Mouse (Mus musculus) macrophage (primary cell): ENCODE measurements around the gene Pde5a. TPM values are rescaled to one million over a fixed set of nuclear protein-coding genes. Genes with fewer than 3 reads are reported as not detected.

Source experiments
- H3K27ac ChIP-seq: fragments of 350-480 bp; formaldehyde crosslinking; 2 replicates; pipeline ENCODE4 v1.9.0; 2021
- H3K36me3 ChIP-seq: fragments of 350-480 bp; formaldehyde crosslinking; 2 replicates; pipeline ENCODE4 v1.9.0; 2021; ENCODE audit errors: inconsistent target
- H3K4me3 ChIP-seq: fragments of 350-480 bp; formaldehyde crosslinking; 2 replicates; pipeline ENCODE4 v1.9.0; 2021; ENCODE audit errors: inconsistent target
- H3K79me2 ChIP-seq: fragments of 350-480 bp; formaldehyde crosslinking; 2 replicates; pipeline ENCODE4 v1.9.0; 2021; ENCODE audit errors: inconsistent target
- WGBS: methylation state at CpG from one replicate; pipeline ENCODE4 v1.1.7; 2026; ENCODE audit warnings: inconsistent platforms; ENCODE audit not compliant: missing documents; 5-methylcytosine and 5-hydroxymethylcytosine counted together
- polyA plus RNA-seq: library from polyadenylated mRNA; stranded (reverse); fragments of 250-400 nt; gene quantifications from 3 replicates; pipeline ENCODE4 v1.2.4, GENCODE M21; 2018; ENCODE audit warnings: inconsistent platforms

The Pde5a gene
- polyA plus RNA-seq, 1 experiment from 2014 or later = 0.46 TPM

GRCm38 (mm10) chr3:122800553-122801435, 72.0 kb downstream of the Pde5a start:
- Histone ChIP-seq H3K79me2 (no peaks in the 10 kb centered on the region), H3K4me3 (no peak overlapping the region), H3K36me3 (no peaks in the 10 kb centered on the region), H3K27ac (no peak overlapping the region)
- WGBS = 89% methylated on average over 10 of the region's 10 CpGs

GRCm38 (mm10) chr3:122801436-122802221, 72.9 kb downstream of the Pde5a start:
- WGBS = 94% methylated on average over 15 of the region's 15 CpGs
- no peaks in the 10 kb centered on the region for H3K36me3 ChIP-seq
- no peak overlapping the region for H3K4me3 ChIP-seq

DNA sequence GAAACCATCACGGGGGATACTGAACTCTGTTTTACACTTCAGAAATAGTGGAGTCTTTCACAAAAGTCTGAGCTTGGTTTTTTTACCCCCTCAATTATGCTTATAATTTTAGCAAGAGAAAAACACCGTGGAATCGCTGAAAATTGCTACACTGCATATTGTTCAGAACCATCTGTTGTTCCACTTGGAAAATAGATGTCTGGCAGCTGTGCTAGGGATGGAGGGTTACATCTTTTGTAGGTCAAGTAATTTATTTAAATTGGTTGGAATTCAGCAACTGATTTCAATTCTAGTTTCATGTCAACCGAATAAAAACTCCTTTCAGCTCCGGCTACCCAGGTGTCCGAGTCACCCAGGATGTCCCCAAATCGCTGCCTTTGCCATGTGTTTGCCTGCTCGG, 78.6 kb downstream of the Pde5a start:
- no peak overlapping the region for H3K27ac ChIP-seq
- no peaks in the 10 kb centered on the region for H3K79me2 ChIP-seq
- H3K36me3 ChIP-seq = no peaks in the 10 kb centered on the region
- 95% methylated on average over 8 of the region's 8 CpGs for WGBS
- H3K4me3 ChIP-seq = no peak overlapping the region

More at GRCm38 (mm10) chr3:122801436-122802221, 72.9 kb downstream of the Pde5a start:
- Histone ChIP-seq H3K27ac (no peak overlapping the region), H3K79me2 (no peaks in the 10 kb centered on the region)

GRCm38 (mm10) chr3:122810090-122810863, 81.5 kb downstream of the Pde5a start:
- no peaks in the 10 kb centered on the region for H3K36me3 ChIP-seq
- no peak overlapping the region for H3K4me3 ChIP-seq
- no peak overlapping the region for H3K27ac ChIP-seq
- H3K79me2 ChIP-seq = no peaks in the 10 kb centered on the region
- WGBS = 20% methylated on average over 2 of the region's 2 CpGs

DNA sequence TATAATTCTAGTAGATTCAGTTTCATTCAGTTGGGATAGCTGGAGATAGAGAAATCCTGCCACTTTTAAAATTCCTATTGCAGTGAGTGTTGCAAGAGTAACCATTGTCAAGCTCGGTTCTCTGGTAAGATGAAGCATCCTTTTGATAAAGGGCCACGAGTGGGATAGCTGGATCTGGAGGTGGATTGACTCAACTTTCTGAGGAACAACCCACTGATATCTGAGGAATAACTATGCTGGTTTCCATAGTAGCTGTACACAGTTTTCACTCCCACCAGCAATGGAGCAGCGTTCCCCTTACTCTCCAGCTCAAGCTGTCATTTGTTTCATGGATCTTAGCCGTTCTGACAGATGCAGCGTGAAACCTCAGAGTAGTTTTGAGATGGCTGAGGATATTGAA, 82.2 kb downstream of the Pde5a start:
- Histone ChIP-seq H3K79me2 (no peaks in the 10 kb centered on the region), H3K36me3 (no peaks in the 10 kb centered on the region), H3K4me3 (no peak overlapping the region), H3K27ac (no peak overlapping the region)
- WGBS = 94% methylated on average over 5 of the region's 5 CpGs

DNA sequence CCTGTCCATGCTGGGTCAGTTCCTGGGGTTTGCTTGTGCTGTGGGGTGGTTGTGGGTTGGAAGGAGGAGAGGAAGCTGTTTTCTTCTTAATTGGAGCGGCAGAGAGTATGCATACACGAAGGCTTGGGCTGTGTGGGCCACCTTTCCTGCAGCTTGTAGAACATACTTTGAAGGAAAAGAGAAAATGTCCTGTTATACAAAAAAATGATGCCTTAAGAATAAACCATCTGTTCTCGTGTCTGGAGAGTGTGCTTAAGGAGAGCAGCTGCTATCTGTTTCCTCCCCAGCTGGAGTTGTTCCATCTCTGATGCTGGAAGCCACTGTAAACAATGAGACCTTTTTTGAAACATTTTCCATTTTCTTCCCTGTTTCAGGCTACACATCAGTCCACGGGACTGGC, 85.8 kb downstream of the Pde5a start:
- no peaks in the 10 kb centered on the region for H3K79me2 ChIP-seq
- WGBS = 75% methylated on average over 4 of the region's 4 CpGs
- no peaks in the 10 kb centered on the region for H3K36me3 ChIP-seq
- no peak overlapping the region for H3K27ac ChIP-seq
- no peak overlapping the region for H3K4me3 ChIP-seq

GRCm38 (mm10) chr3:122818282-122818681, 89.5 kb downstream of the Pde5a start:
- no peak overlapping the region for H3K4me3 ChIP-seq
- H3K27ac ChIP-seq = no peak overlapping the region
- H3K79me2 ChIP-seq = no peaks in the 10 kb centered on the region
- WGBS = 91% methylated on average over 5 of the region's 5 CpGs
- H3K36me3 ChIP-seq = no peaks in the 10 kb centered on the region

- H3K4me3 ChIP-seq = no peak overlapping the region
- H3K27ac ChIP-seq = no peak overlapping the region
- no peaks in the 10 kb centered on the region for H3K79me2 ChIP-seq
- H3K36me3 ChIP-seq = no peaks in the 10 kb centered on the region
- WGBS = 94% methylated on average over 4 of the region's 4 CpGs
These were observed 92.0 kb downstream of the Pde5a start for GRCm38 (mm10) chr3:122820700-122821099.

DNA sequence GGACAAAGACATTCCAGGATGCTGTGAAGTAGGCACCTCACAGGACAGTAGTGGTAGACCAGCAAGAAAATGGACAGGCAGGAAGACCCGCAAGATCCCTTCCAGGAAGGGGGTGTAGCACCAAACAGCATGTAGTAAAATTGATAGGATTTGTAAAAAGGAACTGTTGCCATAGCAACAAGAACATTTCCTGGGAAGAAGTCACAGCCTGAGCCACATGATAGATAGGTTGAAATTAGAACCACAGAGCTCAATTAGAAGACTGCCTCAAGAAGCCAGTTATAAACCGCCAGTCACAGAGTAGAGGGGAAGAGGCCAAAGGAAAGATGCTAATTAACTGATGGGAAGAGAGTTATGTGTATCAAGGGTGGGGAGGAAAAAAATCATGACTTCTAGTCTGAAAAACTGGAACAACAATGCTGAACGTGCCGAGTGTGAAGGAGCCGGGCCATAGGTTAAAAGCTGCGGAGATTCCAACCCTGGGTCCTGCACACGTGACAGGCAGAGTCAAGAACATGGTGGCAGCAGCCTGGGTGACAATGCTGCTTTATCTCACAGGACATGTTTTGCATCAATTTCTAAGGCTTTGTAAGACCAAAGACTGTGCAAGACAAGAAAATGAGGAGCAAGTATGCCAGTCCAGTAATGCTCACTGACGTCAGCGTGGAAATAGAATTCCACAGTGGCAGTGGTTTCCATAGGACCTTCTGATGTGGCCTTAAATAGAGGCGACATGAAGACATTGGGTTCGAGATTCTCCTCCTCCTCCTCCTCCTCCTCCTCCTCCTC, 99.7 kb downstream of the Pde5a start:
- Histone ChIP-seq H3K27ac (no peak overlapping the region), H3K79me2 (no peaks in the 10 kb centered on the region), H3K4me3 (no peak overlapping the region), H3K36me3 (no peaks in the 10 kb centered on the region)
- 84% methylated on average over 8 of the region's 11 CpGs for WGBS

- no peaks in the 10 kb centered on the region for H3K79me2 ChIP-seq
- no peak overlapping the region for H3K4me3 ChIP-seq
- H3K36me3 ChIP-seq = no peaks in the 10 kb centered on the region
- no peak overlapping the region for H3K27ac ChIP-seq
- WGBS = 67% methylated on average over 5 of the region's 5 CpGs
These were observed 105.8 kb downstream of the Pde5a start for GRCm38 (mm10) chr3:122834519-122834918.

DNA sequence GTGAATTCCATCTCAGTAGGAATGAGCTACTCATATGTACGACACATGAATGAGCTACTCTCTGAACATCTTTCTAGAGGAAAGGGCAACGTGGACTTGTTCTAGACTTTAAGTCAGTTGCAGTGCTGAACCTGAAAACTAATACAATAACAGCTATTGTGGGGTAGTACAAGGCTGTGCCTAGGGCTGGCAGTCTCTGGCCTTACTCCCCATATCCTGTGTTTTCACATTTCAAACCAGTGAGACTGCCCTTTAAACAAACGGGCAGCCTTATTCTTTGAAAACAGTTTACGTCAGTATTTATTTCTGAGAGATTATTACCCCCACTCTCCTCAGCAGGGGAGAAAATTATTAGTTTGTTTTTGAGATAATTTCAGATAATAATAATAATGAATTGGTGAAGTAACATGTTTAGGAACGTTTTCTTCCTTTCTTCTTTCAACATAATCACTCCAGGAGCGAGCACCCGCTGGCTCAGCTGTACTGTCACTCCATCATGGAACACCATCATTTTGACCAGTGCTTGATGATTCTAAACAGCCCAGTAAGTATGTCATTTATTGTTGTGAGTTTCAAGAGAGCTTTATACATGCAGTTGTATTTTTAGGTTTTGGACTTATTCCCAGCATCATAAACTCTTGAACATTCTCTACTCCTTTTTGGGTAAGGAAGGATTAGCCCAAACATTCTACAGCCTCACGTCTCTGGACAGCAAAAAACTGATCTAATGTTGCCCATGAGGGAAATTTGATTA, 106.5 kb downstream of the Pde5a start:
- 85% methylated on average over 8 of the region's 8 CpGs for WGBS
- no peaks in the 10 kb centered on the region for H3K36me3 ChIP-seq

DNA sequence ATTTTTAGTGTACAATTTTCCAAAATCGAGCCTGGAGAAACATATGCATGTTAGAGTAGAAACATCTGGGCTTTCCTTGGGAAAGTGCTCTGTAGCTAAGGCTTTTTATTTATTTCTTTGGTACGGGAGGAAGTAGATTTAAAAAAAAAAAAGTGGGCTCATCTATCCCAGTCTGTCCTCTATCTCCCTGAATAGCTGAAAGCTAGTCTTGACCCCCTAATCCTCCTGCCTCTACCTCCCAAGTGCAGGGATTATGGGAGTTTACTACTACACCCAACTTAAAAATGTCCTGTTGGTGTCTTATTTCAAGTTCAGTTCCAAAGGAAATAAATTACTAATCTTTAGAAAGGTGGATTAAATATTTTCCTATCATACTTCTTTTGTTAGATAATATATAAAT, 108.9 kb downstream of the Pde5a start:
- no peaks in the 10 kb centered on the region for H3K36me3 ChIP-seq
- H3K79me2 ChIP-seq = no peaks in the 10 kb centered on the region
- 79% methylated on average over 2 of the region's 2 CpGs for WGBS

More for the DNA sequence above, 106.5 kb downstream of the Pde5a start:
- Histone ChIP-seq H3K4me3 (no peak overlapping the region), H3K79me2 (no peaks in the 10 kb centered on the region), H3K27ac (no peak overlapping the region)

GRCm38 (mm10) chr3:122848410-122849034, 119.8 kb downstream of the Pde5a start:
- Histone ChIP-seq H3K4me3 (no peak overlapping the region), H3K36me3 (no peaks in the 10 kb centered on the region), H3K79me2 (no peaks in the 10 kb centered on the region), H3K27ac (no peak overlapping the region)
- 70% methylated on average over 5 of the region's 5 CpGs for WGBS

More for the DNA sequence above, 108.9 kb downstream of the Pde5a start:
- no peak overlapping the region for H3K4me3 ChIP-seq
- H3K27ac ChIP-seq = no peak overlapping the region
